Mouse (Mus musculus): ENCODE data around the gene Gadl1.

Gene Gadl1

GRCm38 (mm10) chr9:115909155-115909554 is at the start of gene Gadl1:
Gene Gadl1 (plus strand): TSS chr9:115909455.
- DNase-seq (ENCODE audit: low read depth, low spot score) = no peak

GRCm38 (mm10) chr9:115862802-115863201 is 46.5 kb upstream of the Gadl1 start:
- DNase-seq (ENCODE audit: low read depth, low spot score) = peak; percentile 74

- DNase-seq (ENCODE audit: low read depth, low spot score) = peak; percentile 57
These were observed 45.9 kb upstream of the Gadl1 start for GRCm38 (mm10) chr9:115863326-115863725.

GRCm38 (mm10) chr9:115867277-115867676 is 42.0 kb upstream of the Gadl1 start:
- DNase-seq (ENCODE audit: low read depth, low spot score) = peak; percentile 7

- peak; percentile 14 for DNase-seq (ENCODE audit: low read depth, low spot score)
These were observed 39.1 kb upstream of the Gadl1 start for GRCm38 (mm10) chr9:115870168-115870567.

- DNase-seq (ENCODE audit: low read depth, low spot score) = no peak
These were observed 38.6 kb upstream of the Gadl1 start for GRCm38 (mm10) chr9:115870640-115871039.

GRCm38 (mm10) chr9:115880500-115880899 is 28.8 kb upstream of the Gadl1 start:
- DNase-seq (ENCODE audit: low read depth, low spot score) = no peak

GRCm38 (mm10) chr9:115881137-115881536 is 28.1 kb upstream of the Gadl1 start:
- DNase-seq (ENCODE audit: low read depth, low spot score) = peak; percentile 26

- no peak for DNase-seq (ENCODE audit: low read depth, low spot score)
These were observed 26.5 kb upstream of the Gadl1 start for GRCm38 (mm10) chr9:115882627-115883200.

GRCm38 (mm10) chr9:115883413-115883812 is 25.8 kb upstream of the Gadl1 start:
- no peak for DNase-seq (ENCODE audit: low read depth, low spot score)

- no peak for DNase-seq (ENCODE audit: low read depth, low spot score)
These were observed 21.7 kb upstream of the Gadl1 start for GRCm38 (mm10) chr9:115887571-115887970.

GRCm38 (mm10) chr9:115893131-115893530 is 16.1 kb upstream of the Gadl1 start:
- no peak for DNase-seq (ENCODE audit: low read depth, low spot score)

- DNase-seq (ENCODE audit: low read depth, low spot score) = no peak
These were observed 15.3 kb upstream of the Gadl1 start for GRCm38 (mm10) chr9:115893947-115894346.

- no peak for DNase-seq (ENCODE audit: low read depth, low spot score)
These were observed 930 bp upstream of the Gadl1 start for GRCm38 (mm10) chr9:115908325-115908724.

GRCm38 (mm10) chr9:115914006-115914405 is 4.8 kb downstream of the Gadl1 start:
- no peak for DNase-seq (ENCODE audit: low read depth, low spot score)

GRCm38 (mm10) chr9:115915586-115916270 is 6.5 kb downstream of the Gadl1 start:
- no peak for DNase-seq (ENCODE audit: low read depth, low spot score)

- no peak for DNase-seq (ENCODE audit: low read depth, low spot score)
These were observed 10.5 kb downstream of the Gadl1 start for GRCm38 (mm10) chr9:115919736-115920135.

- DNase-seq (ENCODE audit: low read depth, low spot score) = no peak
These were observed 13.4 kb downstream of the Gadl1 start for GRCm38 (mm10) chr9:115922662-115923061.

GRCm38 (mm10) chr9:115924094-115924493 is 14.8 kb downstream of the Gadl1 start:
- no peak for DNase-seq (ENCODE audit: low read depth, low spot score)

GRCm38 (mm10) chr9:115931803-115932202 is 22.5 kb downstream of the Gadl1 start:
- no peak for DNase-seq (ENCODE audit: low read depth, low spot score)

GRCm38 (mm10) chr9:115932741-115933140 is 23.5 kb downstream of the Gadl1 start:
- DNase-seq (ENCODE audit: low read depth, low spot score) = no peak

GRCm38 (mm10) chr9:115933243-115933964 is 24.1 kb downstream of the Gadl1 start:
- no peak for DNase-seq (ENCODE audit: low read depth, low spot score)

GRCm38 (mm10) chr9:115934288-115934687 is 25.0 kb downstream of the Gadl1 start:
- DNase-seq (ENCODE audit: low read depth, low spot score) = no peak

All from A20 (cell line).